Mouse (Mus musculus) monocyte, adult 2 months (primary cell): ENCODE results near the gene Top3b.
"Not testable (repeated sequence)": the region's sequence is repeated elsewhere in the genome, so short reads cannot be mapped to it uniquely, and the experiment has no call there.

Source experiments
- DNase-seq, 2 experiments: peaks; one replicate each; pipeline ENCODE4 v3.0.0; 2022; ENCODE audit warnings: low spot score in 2 of 2, low read depth in 1 of 2

The Top3b gene

DNA sequence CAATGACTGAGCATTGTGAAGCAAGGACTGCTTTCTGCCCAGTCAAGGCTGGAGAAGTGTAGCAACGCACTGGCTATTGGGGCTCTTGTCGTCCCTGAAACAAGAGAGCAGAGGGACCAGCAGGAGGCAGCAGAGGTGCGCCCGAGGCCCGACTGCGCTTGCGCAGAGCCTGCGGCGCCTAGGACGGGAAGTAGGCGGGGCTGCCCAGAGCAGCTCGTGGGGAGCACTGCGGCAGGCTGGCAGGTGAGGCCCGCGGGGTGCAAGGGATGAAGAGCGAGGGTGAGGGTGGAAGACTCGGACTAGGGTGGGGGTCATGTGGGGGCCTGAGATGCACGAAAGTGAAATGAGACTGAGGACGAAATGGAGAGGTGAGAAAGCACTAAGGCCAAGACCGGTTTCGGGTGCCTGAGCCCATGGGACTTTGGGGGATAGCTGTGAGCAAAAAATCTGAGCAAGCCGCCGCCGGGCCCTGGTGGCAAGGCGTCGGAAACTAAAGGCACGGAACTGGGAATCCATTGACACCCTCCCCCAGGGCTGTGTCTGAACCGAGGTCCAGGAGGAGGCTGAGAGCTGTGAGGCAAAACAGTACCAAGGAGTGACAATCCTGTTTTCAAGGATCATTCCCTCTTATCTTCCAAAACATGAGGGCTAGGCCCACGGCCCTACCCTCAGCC lies 26.0 kb downstream of the Top3b start, which contains the start of gene Ppm1f:
Ppm1f (plus strand) TSS at position 88 of the 674 bp plus-strand sequence.
- peak; percentile 95 to 97 for DNase-seq

DNA sequence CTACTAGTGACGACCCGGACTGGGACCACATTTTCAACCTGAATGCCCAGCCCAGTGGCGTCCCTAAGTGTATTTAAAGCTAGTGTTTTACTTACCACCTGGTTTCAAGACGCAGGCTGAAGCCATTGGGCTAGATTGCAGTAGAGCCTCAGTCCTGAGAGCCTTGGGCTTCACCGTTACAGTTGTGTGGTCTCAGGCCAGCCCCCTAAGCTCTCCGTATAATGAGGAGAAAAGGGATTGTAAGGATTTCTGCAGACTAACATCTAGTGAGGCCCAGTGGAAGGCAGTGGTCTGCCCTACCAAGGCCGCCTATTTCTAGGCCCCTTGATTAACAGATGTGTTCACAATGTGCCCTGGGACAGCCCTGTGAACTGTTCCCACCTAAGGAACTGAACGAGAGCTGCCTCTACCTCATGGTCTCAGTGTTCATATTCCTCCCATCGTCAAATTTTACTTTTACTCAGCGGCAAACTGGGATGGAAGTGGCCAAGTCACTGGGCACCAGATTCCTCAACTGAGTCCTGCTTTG lies 26.6 kb downstream of the Top3b start:
- DNase-seq = no peak

DNA sequence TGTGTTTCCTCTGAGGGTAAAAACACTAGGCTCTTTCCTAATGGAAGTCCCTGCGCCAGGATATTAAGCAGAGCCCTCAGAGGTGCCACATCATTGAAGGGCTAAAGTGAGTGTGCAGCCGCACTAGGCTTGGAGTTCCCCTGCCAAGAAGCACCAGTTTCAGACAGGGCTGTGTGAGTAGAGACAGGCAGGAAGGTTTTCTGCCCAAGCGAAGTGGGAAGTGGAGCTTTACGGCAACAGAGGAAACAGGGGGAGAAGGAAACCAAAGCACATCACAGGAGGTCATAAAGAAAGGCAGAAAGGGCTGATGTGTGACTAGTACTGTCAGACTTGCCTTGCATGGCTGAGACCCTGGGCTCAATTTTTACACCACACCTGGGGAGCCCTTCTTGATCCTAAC lies 31.8 kb downstream of the Top3b start:
- DNase-seq = no peak

DNA sequence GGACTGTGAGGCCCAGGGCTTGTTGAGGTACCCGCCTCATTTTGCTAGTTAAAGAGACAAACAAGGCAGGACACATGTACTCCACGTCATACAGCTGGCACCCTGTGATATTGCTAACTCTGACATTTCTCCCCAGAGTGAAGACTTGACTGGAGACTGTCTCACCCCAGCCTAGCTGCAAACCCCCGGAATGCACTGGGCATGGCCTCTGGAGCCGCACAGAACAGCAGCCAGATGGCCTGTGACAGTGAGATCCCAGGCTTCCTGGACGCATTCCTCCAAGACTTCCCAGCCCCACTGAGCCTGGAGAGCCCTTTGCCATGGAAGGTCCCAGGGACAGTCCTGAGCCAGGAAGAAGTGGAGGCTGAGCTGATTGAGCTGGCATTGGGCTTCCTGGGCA lies 32.7 kb downstream of the Top3b start:
- no peak for DNase-seq

DNA sequence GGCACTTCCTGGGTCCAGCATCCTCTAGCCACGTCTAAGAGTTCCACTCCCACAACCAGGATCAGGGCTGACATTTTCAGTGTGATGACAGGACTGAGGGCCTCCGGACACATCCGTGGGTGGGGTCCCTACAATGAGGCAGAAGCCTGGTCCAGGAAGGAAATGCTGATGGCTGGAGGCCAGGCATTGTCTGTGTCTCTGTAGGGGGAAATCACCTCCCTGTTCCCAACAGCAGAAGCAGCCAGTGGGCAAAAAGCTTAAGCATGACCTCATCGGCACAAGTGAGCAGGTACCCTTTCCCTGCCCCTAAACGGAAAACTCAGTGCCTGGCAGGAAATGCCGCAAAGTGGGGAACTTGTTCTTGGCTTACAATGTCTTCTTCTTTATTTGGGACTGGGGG lies 37.3 kb downstream of the Top3b start:
- DNase-seq = no peak

DNA sequence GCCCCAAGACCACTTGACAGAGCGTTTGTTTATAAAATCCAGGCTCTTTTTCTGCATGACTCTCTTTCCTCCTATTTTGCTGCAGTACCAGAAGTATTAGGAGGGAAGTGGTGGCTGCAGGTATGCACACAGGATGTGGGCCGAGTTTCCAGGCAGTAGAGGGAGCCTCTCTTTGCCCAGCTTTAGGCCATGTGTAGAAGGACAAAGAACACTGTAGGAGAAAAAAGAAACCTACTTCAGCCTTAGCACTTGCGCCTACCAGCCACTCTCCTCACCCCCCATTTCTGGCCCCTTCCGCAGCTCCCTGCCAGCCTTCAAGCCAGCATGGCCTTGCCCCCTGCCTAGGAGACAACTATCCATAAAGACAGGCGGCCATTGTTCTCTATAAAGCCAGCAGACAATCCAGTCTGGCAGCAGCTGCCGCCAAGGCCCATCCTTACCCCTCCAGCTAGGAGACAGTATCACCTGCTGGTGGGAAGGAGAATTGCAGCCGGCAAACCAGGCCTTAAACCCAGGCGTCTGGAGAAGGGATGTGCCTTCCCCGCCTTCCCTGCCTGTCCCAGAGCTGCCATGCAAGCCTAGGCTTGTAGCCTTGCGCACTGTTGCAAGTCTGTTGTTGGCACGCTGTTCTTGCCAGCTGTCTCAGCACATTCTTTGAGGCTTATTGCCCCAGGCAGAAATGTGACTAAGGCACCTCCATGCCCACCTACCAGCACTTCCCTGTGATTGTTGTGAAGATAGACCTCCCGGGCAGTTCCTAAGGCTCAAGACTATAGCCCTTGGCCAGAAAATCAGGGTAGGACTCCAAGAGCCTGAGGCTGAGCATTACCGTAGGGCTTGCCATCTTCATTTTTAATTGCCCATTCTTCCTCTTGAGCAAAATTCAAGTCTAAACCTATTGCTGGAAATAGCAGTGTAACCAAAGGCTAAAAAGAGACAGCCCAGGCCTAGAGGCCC lies 41.4 kb downstream of the Top3b start:
- peak; percentile 31 to 58 for DNase-seq

DNA sequence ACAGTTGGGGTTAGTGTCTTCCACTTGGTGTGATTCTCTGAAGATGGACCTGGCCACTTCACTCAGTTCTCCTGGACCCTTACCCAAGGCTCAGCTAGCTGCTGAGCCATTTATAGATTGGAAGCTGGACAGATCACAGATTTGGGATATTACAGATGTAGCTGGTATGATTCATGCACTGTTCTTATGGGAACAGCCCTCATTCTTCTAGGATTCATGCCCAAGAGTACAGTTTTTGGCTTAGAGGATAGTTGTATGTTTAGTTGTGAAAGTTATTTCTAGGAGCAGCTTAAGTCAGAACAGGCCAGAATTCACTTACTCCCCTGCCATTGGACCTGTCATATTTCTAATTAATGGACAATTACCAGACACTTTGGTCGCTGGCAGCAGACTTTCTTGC lies 42.9 kb downstream of the Top3b start:
- no peak for DNase-seq

DNA sequence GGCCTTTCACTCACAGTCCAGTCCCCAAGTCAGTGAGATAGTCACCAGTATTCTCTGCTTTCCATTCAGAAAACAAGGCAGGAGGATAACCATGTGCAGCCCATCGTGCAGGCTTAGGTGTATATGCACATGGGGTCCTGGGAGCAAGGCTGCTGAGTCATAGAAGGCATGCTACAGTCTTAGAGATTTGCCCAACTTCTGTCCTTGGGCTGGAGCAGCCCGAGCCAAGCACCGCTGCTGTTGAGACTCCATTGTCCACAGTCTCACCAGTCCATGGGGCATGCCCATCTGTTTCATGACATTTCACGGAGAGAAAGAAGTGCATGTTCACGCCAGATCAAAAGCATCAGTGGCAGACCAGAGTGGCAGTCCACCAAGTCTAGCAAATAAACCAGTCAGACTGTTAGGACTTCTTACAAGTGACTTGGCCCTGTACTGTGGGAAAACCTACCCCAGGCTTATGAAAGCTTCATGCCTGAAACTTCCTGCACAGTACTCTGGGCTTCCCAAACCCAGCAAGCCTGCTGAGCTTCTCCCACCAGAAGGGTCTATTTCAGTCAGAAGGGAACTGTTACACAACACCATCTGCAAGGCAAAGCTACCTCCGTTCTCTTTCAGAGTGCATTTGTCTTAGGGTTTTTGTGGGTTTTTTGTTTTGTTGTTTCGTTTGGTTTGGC lies 48.0 kb downstream of the Top3b start:
- no peak for DNase-seq

DNA sequence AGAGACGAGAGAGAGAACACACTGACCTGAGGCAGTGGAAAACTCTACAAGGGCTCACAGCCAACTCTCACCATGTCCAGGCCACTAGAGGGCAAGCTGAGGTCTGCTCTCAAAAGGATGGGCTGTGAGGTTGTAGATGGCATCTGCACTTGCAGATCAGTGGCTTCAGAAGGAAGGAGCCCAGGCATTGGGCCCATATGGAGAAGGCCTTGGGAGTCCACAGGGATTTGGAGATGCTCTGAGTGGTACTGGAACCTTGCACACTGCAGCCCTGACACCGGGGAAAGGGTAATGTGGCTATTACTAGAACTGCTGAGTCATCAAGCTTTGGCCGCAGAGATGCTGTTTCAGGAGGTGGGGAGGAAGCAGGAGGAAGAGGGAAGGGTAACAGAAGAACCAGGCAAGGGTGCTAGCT lies 50.5 kb downstream of the Top3b start:
- no peak for DNase-seq

DNA sequence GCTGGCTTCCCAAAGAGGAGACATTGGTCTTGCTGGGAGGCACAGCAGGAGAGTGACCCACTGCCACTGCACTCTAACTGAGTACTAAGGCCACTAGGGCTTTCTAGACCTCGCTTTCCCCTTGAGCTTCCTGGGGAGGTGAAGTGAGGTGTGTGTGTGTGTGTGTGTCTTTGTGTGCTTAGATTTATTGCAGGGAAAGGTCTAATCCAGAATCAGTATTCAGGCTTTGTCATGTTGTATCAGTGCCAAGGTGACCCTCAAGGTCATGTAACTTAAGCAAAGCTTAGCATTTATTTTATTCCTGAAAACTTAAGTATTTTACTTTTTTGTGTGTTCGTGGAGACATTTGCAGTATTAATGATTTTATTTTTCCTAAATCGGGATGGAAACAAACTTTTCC lies 53.9 kb downstream of the Top3b start:
- no peak for DNase-seq

DNA sequence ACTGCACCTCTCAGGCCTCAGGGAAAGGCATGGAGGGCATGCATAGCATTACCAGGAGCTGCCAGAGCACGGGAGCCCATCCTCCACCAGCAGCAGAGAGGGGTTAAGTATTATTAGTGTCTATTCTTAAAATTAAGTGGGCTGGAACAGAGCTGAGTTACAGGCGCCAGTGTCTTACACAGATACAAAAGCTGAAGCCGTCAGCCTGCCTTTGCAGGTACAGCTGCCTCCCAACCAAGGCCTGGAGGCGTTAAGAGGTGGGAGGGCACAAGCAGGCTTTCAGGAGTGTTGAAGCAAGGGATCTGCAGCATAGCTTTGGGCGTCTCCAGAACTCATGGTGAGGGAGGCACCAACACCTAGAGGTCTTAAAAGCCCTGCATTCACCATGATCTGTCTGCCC lies 56.0 kb downstream of the Top3b start:
- DNase-seq = no peak

DNA sequence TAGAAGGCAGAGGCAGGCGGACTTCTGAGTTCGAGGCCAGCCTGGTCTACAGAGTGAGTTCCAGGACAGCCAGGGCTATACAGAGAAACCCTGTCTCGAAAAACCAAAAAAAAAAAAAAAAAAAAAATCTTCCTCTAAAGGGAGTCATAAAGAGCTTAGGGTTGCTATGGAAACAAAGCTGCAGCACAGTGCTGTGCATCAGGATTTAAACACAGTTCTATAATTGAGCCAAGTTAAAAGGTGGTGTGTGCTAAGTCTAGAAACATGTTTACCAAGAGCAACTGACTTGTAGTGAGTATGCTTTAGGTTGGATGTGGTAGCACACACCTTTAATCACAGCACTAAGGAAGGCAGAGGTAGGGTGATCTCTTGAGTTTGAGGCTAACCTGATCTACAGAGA lies 58.4 kb downstream of the Top3b start:
- DNase-seq = not testable (repeated sequence)

DNA sequence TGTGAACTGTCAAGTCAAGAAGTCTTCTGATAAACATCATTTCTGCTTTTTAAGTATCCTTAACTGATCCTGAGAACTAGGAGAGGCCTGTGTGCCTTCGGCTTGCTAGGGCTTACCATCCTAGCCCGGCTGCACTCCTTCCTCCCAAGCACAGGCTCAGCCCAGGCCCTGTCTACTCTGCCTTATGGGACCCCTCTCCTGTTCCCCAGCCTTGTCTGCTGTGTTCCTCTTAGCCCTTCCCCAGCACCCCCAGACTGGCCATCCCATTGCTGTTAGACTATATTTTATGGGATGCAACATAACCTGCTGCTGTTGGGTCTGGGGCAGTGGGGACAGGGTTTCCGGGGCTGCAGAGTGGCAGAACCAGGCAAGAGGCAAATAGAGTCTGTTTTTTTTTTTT lies 59.8 kb downstream of the Top3b start:
- no peak for DNase-seq

DNA sequence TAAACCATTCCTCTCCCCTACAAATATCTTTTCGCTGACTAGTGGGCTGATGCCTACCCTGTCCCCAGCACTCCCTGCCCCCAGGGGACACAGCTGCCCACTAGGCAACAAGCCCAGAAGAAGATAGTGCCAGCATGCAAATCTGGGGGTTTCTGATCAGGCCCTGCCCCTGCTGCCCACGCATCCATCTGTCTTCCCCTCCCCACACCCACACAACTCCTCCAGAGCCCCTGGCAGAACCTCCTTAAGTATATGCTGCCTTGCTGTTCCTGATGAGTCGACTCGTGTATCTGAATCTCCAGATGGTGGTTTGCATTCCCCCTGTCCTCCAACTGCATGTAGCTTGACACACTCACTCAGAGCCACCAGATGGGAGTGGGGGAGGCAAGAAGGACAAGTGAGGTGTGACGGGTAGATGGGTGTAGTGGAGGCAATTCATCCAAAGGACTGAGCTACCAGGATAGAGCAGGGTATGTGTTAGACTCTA lies 60.3 kb downstream of the Top3b start:
- DNase-seq = no peak

DNA sequence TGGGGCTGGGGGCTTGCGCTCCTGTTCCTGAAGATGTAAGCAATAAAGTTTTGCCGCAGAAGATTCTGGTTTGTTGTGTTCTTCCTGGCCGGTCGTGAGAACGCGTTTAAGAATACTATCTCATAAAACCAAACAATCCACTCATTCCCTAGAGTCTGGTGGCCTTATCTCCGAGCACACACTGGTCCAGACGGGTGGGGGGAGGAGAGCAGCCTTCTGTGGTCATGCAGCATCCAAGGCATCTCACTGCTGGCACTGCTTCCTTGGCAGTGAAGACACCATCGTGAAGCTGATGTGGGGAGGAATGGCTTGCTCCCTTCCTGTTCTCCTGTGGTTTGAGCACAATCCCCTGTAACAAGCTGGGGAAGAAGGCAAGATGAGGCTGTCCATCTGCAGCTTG lies 69.0 kb downstream of the Top3b start:
- DNase-seq = no peak

DNA sequence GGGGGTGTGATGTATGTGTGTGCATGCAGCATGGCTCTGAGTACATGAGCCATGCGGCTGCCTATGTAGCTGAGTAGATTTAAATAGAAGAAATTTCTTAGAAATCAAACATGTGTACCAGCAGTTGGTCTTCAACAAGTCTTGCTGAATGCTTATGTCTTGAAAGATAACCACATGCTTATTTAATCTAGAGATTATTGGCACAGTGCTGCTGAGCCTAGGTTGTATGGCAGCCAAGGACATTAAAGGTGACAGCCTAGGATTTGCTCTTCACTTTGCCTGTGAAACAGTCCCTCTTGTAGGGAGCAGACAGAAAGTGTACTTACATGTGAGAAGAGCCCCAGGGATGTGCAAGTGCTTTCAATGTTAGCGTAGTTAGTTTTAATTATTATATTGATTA lies 70.5 kb downstream of the Top3b start:
- no peak for DNase-seq
